Mouse (Mus musculus) gastrocnemius, postnatal 10 days (tissue): ENCODE data around the gene Gm45062. TPM values are rescaled to one million over a fixed set of nuclear protein-coding genes. Genes with fewer than 3 reads are reported as not detected.
"Not testable (repeated sequence)": the region's sequence is repeated elsewhere in the genome, so short reads cannot be mapped to it uniquely, and the experiment has no call there.

ENCODE experiments used
- DNase-seq: peaks from one replicate; pipeline ENCODE4 v3.0.0; 2021; ENCODE audit warnings: mixed read lengths
- total RNA-seq, 2 experiments: library from RNA; stranded (reverse); gene quantifications; 2 replicates each; pipeline ENCODE4 v1.2.3; 2021

Gene Gm45062
- total RNA-seq, 2 experiments from 2014 or later, result not detected

GRCm38 (mm10) chr6:8508883-8509536, 249.8 kb downstream of the Gm45062 start:
- DNase-seq, result peak; percentile 99

- DNase-seq, result peak; percentile 81
These were observed 250.3 kb downstream of the Gm45062 start, which contains the start of gene Glcci1 for GRCm38 (mm10) chr6:8509551-8509950. Gene Glcci1, plus strand, starts transcription at chr6:8509600.

GRCm38 (mm10) chr6:8509961-8510863, 251.0 kb downstream of the Gm45062 start:
- peak; percentile 47 for DNase-seq

GRCm38 (mm10) chr6:8510864-8511428, 251.7 kb downstream of the Gm45062 start:
- no peak for DNase-seq

GRCm38 (mm10) chr6:8511447-8511846, 252.2 kb downstream of the Gm45062 start:
- DNase-seq, result no peak

- no peak for DNase-seq
These were observed 253.2 kb downstream of the Gm45062 start for GRCm38 (mm10) chr6:8512416-8512815.

GRCm38 (mm10) chr6:8519687-8520086, 260.4 kb downstream of the Gm45062 start:
- no peak for DNase-seq

- no peak for DNase-seq
These were observed 262.0 kb downstream of the Gm45062 start for GRCm38 (mm10) chr6:8521231-8521630.

- DNase-seq, result no peak
These were observed 265.5 kb downstream of the Gm45062 start for GRCm38 (mm10) chr6:8524717-8525116.

GRCm38 (mm10) chr6:8531104-8531894, 272.0 kb downstream of the Gm45062 start:
- DNase-seq, result no peak

GRCm38 (mm10) chr6:8536944-8537343, 277.7 kb downstream of the Gm45062 start:
- no peak for DNase-seq

- not testable (repeated sequence) for DNase-seq
These were observed 282.3 kb downstream of the Gm45062 start for GRCm38 (mm10) chr6:8541531-8541930.

- no peak for DNase-seq
These were observed 285.6 kb downstream of the Gm45062 start for GRCm38 (mm10) chr6:8544822-8545221.

GRCm38 (mm10) chr6:8545780-8546179, 286.5 kb downstream of the Gm45062 start:
- no peak for DNase-seq

GRCm38 (mm10) chr6:8551155-8551554, 291.9 kb downstream of the Gm45062 start:
- no peak for DNase-seq

- no peak for DNase-seq
These were observed 297.8 kb downstream of the Gm45062 start for GRCm38 (mm10) chr6:8556849-8557571.

- no peak for DNase-seq
These were observed 301.4 kb downstream of the Gm45062 start for GRCm38 (mm10) chr6:8560682-8561081.

- no peak for DNase-seq
These were observed 323.1 kb downstream of the Gm45062 start for GRCm38 (mm10) chr6:8582377-8582776.

GRCm38 (mm10) chr6:8583892-8584291, 324.6 kb downstream of the Gm45062 start:
- DNase-seq, result no peak

- no peak for DNase-seq
These were observed 332.4 kb downstream of the Gm45062 start for GRCm38 (mm10) chr6:8591665-8592064.

- DNase-seq, result no peak
These were observed 358.1 kb downstream of the Gm45062 start for GRCm38 (mm10) chr6:8617369-8617768.
